Mouse (Mus musculus) heart, adult 9 months (tissue): Measurements from ENCODE around the gene Vmn1r213.

Experiments
- DNase-seq, 2 experiments: peaks; one replicate each; pipeline ENCODE4 v3.0.0; 2022; ENCODE audit warnings: low spot score in 2 of 2

Vmn1r213 gene

GRCm38 (mm10) chr13:23007356-23007755, at the start of gene Vmn1r213:
Vmn1r213 (plus strand) TSS chr13:23007656.
- DNase-seq: no peak

DNA sequence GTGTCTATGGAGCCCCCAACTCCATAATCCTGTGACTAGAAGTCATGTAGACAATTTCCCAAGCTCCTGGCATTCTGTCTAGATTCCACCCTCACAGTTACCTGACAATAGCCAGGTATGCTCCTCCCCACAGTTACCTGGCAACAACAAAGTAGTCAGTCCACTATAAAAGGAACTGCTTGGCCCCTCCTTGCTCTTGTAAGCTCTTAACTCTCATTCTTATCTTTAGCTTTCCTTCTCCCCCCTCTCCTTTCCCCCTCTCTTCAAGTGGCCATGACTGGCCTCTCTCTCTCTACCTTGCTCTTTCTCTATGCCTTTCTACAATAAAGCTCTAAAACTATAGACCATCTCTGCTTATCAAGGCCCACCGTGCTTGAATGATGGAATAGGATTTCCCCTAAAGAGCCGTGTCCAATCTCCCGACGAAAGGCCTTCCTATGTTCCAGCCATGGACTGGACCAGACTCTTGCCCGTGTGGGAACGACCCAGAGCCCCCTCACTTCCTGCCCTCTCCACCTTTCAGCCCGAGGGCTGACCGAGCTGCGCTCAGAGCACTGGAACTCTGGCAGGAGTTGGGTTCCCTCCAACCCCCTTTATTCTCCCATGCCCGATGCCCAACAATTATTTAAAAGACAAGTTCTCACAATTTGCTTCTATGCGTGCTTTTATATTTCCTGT, 17.1 kb upstream of the Vmn1r213 start:
- no peak for DNase-seq

DNA sequence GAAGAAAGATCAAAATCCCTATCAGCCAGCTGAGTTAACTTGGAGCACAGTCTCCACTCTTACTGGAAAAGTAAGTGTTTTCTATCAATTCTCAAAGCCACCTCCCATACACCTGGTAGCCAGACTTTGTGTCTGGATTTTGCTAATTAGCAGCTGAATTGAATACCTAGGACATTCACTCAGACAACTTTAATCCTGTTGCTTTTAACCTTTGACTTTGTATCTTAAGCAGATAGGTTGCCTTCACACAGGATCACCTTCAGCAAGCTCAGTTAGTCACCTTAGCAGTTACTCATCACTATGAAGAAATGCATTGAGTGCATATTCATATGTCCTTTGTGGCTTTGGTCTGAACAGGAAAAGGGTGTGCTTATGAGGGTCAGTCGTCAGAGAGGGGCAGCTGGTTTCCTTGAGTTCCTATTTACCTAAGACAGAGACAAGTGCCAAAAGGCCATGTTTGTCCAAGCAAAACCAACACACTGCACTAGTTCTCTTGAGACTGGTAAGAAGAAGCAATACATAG, 15.2 kb upstream of the Vmn1r213 start:
- DNase-seq: no peak

GRCm38 (mm10) chr13:22992721-22993120, 14.7 kb upstream of the Vmn1r213 start:
- DNase-seq: no peak

- DNase-seq: no peak
Measured at GRCm38 (mm10) chr13:23018158-23018557, 10.7 kb downstream of the Vmn1r213 start.

- no peak for DNase-seq
Measured at GRCm38 (mm10) chr13:23024812-23025211, 17.4 kb downstream of the Vmn1r213 start.

GRCm38 (mm10) chr13:23030118-23030517, 22.7 kb downstream of the Vmn1r213 start, which contains the start of gene Vmn1r214:
Vmn1r214 (plus strand) TSS chr13:23030418.
- DNase-seq: no peak

DNA sequence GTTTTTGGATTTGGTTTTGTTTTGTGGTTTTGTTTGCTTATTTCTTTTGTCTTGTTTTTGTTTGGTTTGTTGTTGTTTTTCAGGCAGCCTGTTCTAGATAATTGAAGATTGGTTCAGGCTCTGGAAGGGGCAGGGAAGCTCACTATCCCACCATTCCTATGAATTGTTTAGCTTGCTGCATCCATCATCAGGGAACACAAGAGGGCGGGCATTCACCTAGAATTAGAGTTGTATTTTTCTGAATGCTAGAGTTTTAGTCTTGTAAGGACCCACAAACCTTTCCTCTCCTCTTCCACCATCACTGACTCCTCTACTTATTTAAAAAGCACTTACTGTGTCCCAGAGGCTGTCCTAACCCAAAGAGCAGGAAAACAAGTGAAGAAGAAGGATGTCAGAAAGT, 50.3 kb downstream of the Vmn1r213 start:
- no peak for DNase-seq
